Comparison of ENCODE assay signal across 8 mouse cellular contexts in the genomic region with DNA sequence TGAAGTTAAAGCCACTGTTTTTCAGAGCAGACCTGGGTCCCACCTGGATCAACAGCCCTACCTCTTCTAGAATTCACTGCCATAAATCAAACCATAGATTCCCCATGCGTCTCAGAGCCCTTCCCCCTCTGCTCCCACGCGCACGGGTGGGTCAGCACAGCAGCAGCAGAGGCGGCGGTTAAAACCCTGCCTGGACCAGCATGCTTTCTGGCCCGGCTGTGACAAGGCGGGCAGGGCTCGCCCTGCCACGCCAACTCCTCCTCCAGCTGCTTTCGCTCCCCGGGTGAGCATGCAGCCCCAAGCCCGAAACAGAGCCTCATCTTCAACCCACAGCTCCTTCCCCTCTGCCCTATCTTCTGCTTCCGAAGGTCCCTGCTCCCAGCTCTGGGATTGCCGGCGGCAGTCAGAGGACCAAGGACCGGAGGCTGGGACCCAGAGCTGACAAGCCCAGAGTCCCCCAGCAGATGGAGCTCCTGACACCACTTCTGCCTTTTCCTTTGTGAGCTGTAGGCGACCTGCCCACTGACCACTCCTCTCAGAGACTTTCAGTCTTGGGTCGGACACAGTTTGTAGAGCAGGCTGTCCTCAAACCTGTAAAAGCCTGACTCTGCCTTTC. TPM values are rescaled to one million over a fixed set of nuclear protein-coding genes. Genes with fewer than 3 reads are reported as not detected.
DNase-seq lines count a peak whose midpoint lies in the region; ATAC-seq and TF ChIP-seq lines count a peak whose summit lies in the region.

No protein-coding gene starts in this region.

- H3K9me3 ChIP-seq in forebrain, embryonic 10.5 days: no peaks in the 10 kb centered on the region; the same call in 1 of the 2 replicates
- H3K9me3 ChIP-seq in heart, embryonic 15.5 days (replicated peaks): no peaks in the 10 kb centered on the region; the same call in 1 of the 2 replicates
- no peaks in the 10 kb centered on the region for H3K9me3 ChIP-seq in liver, postnatal 0 days (ENCODE audit: low read length)
- no peaks in the 10 kb centered on the region for H3K9me3 ChIP-seq in neural tube, embryonic 14.5 days (ENCODE audit: control insufficient read depth, low read length)

- H3K27me3 ChIP-seq in forebrain, embryonic 10.5 days (ENCODE audit: poor library complexity, severe bottlenecking): 0 out of 2 replicates have a peak, but pooled peaks cover 6% of the 10 kb centered on the region
- no peaks in the 10 kb centered on the region for H3K27me3 ChIP-seq in heart, embryonic 15.5 days
- no peaks in the 10 kb centered on the region for H3K27me3 ChIP-seq in liver, postnatal 0 days (ENCODE audit: insufficient read depth, low read length)
- no peaks in the 10 kb centered on the region for H3K27me3 ChIP-seq in neural tube, embryonic 14.5 days (ENCODE audit: control insufficient read depth, insufficient read depth, low read length)

- TF ChIP-seq POLR2A in bone marrow, adult 2 months (IDR thresholded peaks at IDR 0.05; ENCODE audit: borderline replicate concordance, control insufficient read depth, low read depth, low read length): no peak

- no peak overlapping the region for H3K4me3 ChIP-seq in bone marrow, adult 2 months (replicated peaks; ENCODE audit: control insufficient read depth, low read depth, low read length)
- peak overlapping the region; percentile 56 for H3K4me3 ChIP-seq in forebrain, embryonic 10.5 days
- H3K4me3 ChIP-seq in heart, embryonic 15.5 days: peak overlapping the region; percentile 53
- peak overlapping the region; percentile 5; the same call in 1 of the 2 replicates for H3K4me3 ChIP-seq in liver, postnatal 0 days (ENCODE audit: low read depth, low read length)
- peak overlapping the region; percentile 32 for H3K4me3 ChIP-seq in neural tube, embryonic 14.5 days (ENCODE audit: low read depth, low read length)

- TF ChIP-seq CTCF in bone marrow, adult 2 months (IDR thresholded peaks at IDR 0.05; ENCODE audit: control insufficient read depth, insufficient read depth, low read length): peak; percentile 63
- peak; percentile 76 for TF ChIP-seq CTCF in liver, postnatal 0 days (IDR thresholded peaks at IDR 0.05; ENCODE audit: low read depth)

- peaks cover 7% of the 10 kb centered on the region; the same call in 1 of the 2 replicates for H3K36me3 ChIP-seq in forebrain, embryonic 10.5 days (replicated peaks)
- H3K36me3 ChIP-seq in heart, embryonic 15.5 days: no peaks in the 10 kb centered on the region
- no peaks in the 10 kb centered on the region for H3K36me3 ChIP-seq in liver, postnatal 0 days (replicated peaks; ENCODE audit: insufficient read depth, low read length)
- no peaks in the 10 kb centered on the region for H3K36me3 ChIP-seq in neural tube, embryonic 14.5 days (ENCODE audit: control insufficient read depth, insufficient read depth, low read length)

- peak overlapping the region; percentile 84 for H3K4me2 ChIP-seq in heart, embryonic 15.5 days
- H3K4me2 ChIP-seq in liver, postnatal 0 days (ENCODE audit: low read depth, low read length): peak overlapping the region; percentile 56
- peak overlapping the region; percentile 56 for H3K4me2 ChIP-seq in neural tube, embryonic 14.5 days (ENCODE audit: low read depth, low read length)

- no peak for TF ChIP-seq EP300 in liver, postnatal 0 days (IDR thresholded peaks at IDR 0.05; ENCODE audit: low read depth)

- H3K4me1 ChIP-seq in bone marrow, adult 2 months (ENCODE audit: control insufficient read depth, insufficient read depth, low read length): no peaks in the 10 kb centered on the region
- 0 out of 2 replicates have a peak, but pooled peaks cover 5% of the 10 kb centered on the region for H3K4me1 ChIP-seq in forebrain, embryonic 10.5 days
- H3K4me1 ChIP-seq in heart, embryonic 15.5 days (replicated peaks): no peaks in the 10 kb centered on the region
- H3K4me1 ChIP-seq in liver, postnatal 0 days (ENCODE audit: insufficient read depth): no peaks in the 10 kb centered on the region
- H3K4me1 ChIP-seq in neural tube, embryonic 14.5 days (ENCODE audit: control insufficient read depth, insufficient read depth, low read length): no peaks in the 10 kb centered on the region

- 0 out of 2 replicates have a peak, but pooled peaks have one; percentile 32 for ATAC-seq in heart, embryonic 15.5 days (replicated peaks; ENCODE audit: insufficient number of reproducible peaks, insufficient read depth, low FRiP score, low read depth)
- ATAC-seq in liver, postnatal 0 days: peak; percentile 31; the same call in 1 of the 2 replicates
- peak; percentile 92 for ATAC-seq in neural tube, embryonic 14.5 days (ENCODE audit: low read depth)

- H3K27ac ChIP-seq in bone marrow, adult 2 months (ENCODE audit: control insufficient read depth, insufficient read depth, low read depth, low read length, poor library complexity): no peak overlapping the region
- H3K27ac ChIP-seq in forebrain, embryonic 10.5 days: peak overlapping the region; percentile 80
- no peak overlapping the region for H3K27ac ChIP-seq in heart, embryonic 15.5 days
- H3K27ac ChIP-seq in liver, postnatal 0 days (ENCODE audit: low read depth): no peak overlapping the region
- H3K27ac ChIP-seq in neural tube, embryonic 14.5 days (ENCODE audit: low read depth, low read length): no peak overlapping the region

- WGBS in bone marrow, adult 2 months: under 1% methylated on average over 19 of the region's 19 CpGs
- WGBS in forebrain, embryonic 10.5 days: 2% methylated on average over 19 of the region's 19 CpGs
- under 1% methylated on average over 19 of the region's 19 CpGs for WGBS in heart, embryonic 15.5 days
- WGBS in liver, postnatal 0 days (ENCODE audit: insufficient replicate concordance): 3% methylated on average over 14 of the region's 19 CpGs
- under 1% methylated on average over 19 of the region's 19 CpGs for WGBS in neural tube, embryonic 14.5 days

- peak; percentile 71 to 72 for DNase-seq in B cell, adult 2 months
- DNase-seq in forebrain, embryonic 10.5 days (ENCODE audit: extremely low spot score, low spot score): peak; percentile 81
- DNase-seq in kidney, postnatal 14 days: peak; percentile 88
- peak; percentile 72 for DNase-seq in liver, postnatal 0 days
- DNase-seq in thymus, postnatal 36 days: peak; percentile 39 to 51

- H3K9ac ChIP-seq in heart, embryonic 15.5 days: peak overlapping the region; percentile 58
- no peak overlapping the region for H3K9ac ChIP-seq in liver, postnatal 0 days (replicated peaks)
- peak overlapping the region; percentile 59 for H3K9ac ChIP-seq in neural tube, embryonic 14.5 days (replicated peaks; ENCODE audit: low read depth, low read length)

RNA-seq across cellular contexts. Expression of a gene that starts 8.3 kb away (rescaled TPM):
- 9.2 and 9.8 TPM in 2 replicates for polyA plus RNA-seq in bone marrow, adult 2 months (2011; ENCODE audit: insufficient read depth, insufficient read length, low replicate concordance, missing spikeins)
- polyA plus RNA-seq in forebrain, embryonic 10.5 days (2016; fragmentation: Nextera tagmentation; extraction: Ambion mirVana): 19.7 and 21.0 TPM in 2 replicates
- polyA plus RNA-seq in heart, embryonic 15.5 days (2015; fragmentation: Nextera tagmentation; extraction: Ambion mirVana): 10.1 and 11.0 TPM in 2 replicates
- polyA plus RNA-seq in liver, postnatal 0 days (2015; fragmentation: Nextera tagmentation; extraction: Ambion mirVana): 6.8 and 8.2 TPM in 2 replicates
- polyA plus RNA-seq in neural tube, embryonic 14.5 days (2014; fragmentation: Nextera tagmentation; extraction: Ambion mirVana): 1.7 TPM in 2 replicates

RNA-seq across cellular contexts. Expression of a gene that starts 17.6 kb away (rescaled TPM):
- 1.6 TPM in 1 of 2 replicates, not detected in the other for polyA plus RNA-seq in bone marrow, adult 2 months (2011; ENCODE audit: insufficient read depth, insufficient read length, low replicate concordance, missing spikeins)
- 9.4 and 9.9 TPM in 2 replicates for polyA plus RNA-seq in forebrain, embryonic 10.5 days (2016; fragmentation: Nextera tagmentation; extraction: Ambion mirVana)
- 2.7 and 3.1 TPM in 2 replicates for polyA plus RNA-seq in heart, embryonic 15.5 days (2015; fragmentation: Nextera tagmentation; extraction: Ambion mirVana)
- polyA plus RNA-seq in liver, postnatal 0 days (2015; fragmentation: Nextera tagmentation; extraction: Ambion mirVana): 2.1 and 2.8 TPM in 2 replicates
- 0.29 and 0.90 TPM in 2 replicates for polyA plus RNA-seq in neural tube, embryonic 14.5 days (2014; fragmentation: Nextera tagmentation; extraction: Ambion mirVana)

RNA-seq across cellular contexts. Expression of a gene that starts 17.6 kb away (rescaled TPM):
- not detected in 2 replicates for polyA plus RNA-seq in bone marrow, adult 2 months (2011; ENCODE audit: insufficient read depth, insufficient read length, low replicate concordance, missing spikeins)
- 0.26 and 0.74 TPM in 2 replicates for polyA plus RNA-seq in forebrain, embryonic 10.5 days (2016; fragmentation: Nextera tagmentation; extraction: Ambion mirVana)
- 0.34 and 0.56 TPM in 2 replicates for polyA plus RNA-seq in heart, embryonic 15.5 days (2015; fragmentation: Nextera tagmentation; extraction: Ambion mirVana)
- not detected in 2 replicates for polyA plus RNA-seq in liver, postnatal 0 days (2015; fragmentation: Nextera tagmentation; extraction: Ambion mirVana)
- polyA plus RNA-seq in neural tube, embryonic 14.5 days (2014; fragmentation: Nextera tagmentation; extraction: Ambion mirVana): 0.37 TPM in 1 of 2 replicates, not detected in the other

Comparison
In these comparisons a context has a peak if more than half of its experiments do, and no peak if none do; other contexts are left out.
1. ATAC-seq: peak in every context shown above with its lines; median percentile 92 in neural tube, embryonic 14.5 days; 32 in heart, embryonic 15.5 days; 31 in liver, postnatal 0 days.